Mouse (Mus musculus): ENCODE measurements around the gene 9630041A04Rik.

9630041A04Rik gene

DNA sequence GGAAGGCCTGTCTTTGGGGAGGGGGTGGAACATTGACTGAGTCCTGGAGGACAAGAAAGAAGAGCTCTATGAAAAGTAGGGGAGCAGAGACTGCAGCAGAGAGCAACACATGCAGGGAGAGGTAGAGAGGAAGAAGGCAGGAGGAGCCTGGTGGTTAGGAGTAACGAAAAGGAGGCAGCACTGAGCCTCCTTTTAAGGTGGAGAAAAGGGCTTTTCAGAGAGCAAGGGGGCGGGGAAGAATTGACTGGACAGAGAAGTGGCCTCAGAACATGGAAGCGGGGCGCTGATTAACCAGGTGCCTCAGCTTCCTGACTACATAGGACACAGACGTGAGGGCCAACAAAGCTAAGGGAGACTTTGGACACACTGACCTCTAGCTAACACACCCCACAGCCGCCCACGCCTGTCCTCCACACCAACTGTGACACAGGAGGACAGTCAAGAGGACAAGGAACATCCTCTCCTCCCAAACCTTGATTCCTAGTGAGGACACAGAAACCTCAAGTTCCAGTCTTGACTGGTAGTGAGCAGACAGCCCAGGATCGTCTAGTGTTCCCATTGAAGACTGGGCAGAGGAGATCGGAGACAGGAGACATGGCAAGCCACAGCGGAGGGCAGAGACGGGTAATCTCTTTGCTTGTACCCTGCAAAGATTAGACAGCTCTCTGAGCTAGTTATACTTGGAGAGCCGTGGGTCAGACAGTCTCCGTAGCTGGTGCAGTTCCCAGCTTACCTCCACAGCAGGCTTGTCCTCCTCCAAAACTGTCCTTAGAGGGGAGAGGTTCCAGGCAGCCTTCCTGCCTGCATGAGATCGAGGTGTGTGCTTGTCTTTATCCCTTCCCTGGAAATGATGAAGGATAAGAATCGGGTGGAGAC lies at the start of gene 9630041A04Rik:
9630041A04Rik (plus strand) TSS at position 246 of the 876 bp plus-strand sequence.
- no peak for DNase-seq (ENCODE audit: low spot score in 2 of 2)

GRCm38 (mm10) chr9:101823896-101824295 lies 37.7 kb upstream of the 9630041A04Rik start:
- DNase-seq (ENCODE audit: low spot score in 2 of 2): no peak

- no peak for DNase-seq (ENCODE audit: low spot score in 2 of 2)
Measured at GRCm38 (mm10) chr9:101825626-101826025, 36.0 kb upstream of the 9630041A04Rik start.

DNA sequence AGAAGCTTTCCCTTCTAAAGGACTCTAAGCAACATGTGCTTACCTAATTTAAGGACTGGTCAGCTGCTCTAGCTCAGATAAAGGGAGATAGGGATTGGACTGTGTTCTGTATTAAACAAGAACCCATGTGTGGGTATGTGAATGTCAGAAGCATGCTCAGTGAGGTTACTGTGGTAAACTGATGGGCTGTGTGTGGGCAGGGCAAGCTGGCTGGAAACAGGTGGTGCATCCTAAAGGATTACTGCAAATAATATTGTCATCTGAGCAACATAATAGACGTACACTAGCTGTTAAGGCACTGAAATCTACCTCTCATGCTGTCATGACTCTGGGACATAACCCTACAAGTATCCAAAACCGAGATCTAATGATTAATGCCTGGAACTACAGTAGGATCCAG lies 28.0 kb upstream of the 9630041A04Rik start:
- no peak for DNase-seq (ENCODE audit: low spot score in 2 of 2)

GRCm38 (mm10) chr9:101841101-101841500 lies 20.5 kb upstream of the 9630041A04Rik start:
- DNase-seq (ENCODE audit: low spot score in 2 of 2): no peak

- DNase-seq (ENCODE audit: low spot score in 2 of 2): no peak
Measured at GRCm38 (mm10) chr9:101843893-101844292, 17.7 kb upstream of the 9630041A04Rik start.

GRCm38 (mm10) chr9:101845691-101846090 lies 15.9 kb upstream of the 9630041A04Rik start:
- no peak for DNase-seq (ENCODE audit: low spot score in 2 of 2)

- DNase-seq (ENCODE audit: low spot score in 2 of 2): no peak
Measured at GRCm38 (mm10) chr9:101862481-101863065, 932 bp downstream of the 9630041A04Rik start.

- DNase-seq (ENCODE audit: low spot score in 2 of 2): no peak
Measured at GRCm38 (mm10) chr9:101863130-101863529, 1.5 kb downstream of the 9630041A04Rik start.

DNA sequence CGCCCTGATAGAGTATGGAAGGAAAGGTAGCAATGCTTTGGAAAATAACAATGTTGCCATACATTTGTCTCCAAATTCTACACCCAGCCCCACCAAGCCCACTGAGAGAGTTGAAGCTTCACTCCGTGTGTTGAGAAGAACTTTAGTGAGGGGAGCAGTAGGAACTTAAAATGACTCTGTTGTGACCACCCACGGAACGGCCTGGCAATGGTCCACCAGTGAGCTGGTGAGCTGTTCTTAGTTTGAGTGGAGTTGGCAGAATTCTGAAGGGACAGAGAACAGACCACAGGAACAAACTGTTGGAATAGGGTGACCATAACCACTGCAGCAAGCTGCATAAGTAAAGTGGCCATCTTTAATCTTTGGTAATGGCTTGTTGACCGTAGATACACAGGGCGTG lies 7.0 kb downstream of the 9630041A04Rik start:
- DNase-seq (ENCODE audit: low spot score in 2 of 2): no peak

DNA sequence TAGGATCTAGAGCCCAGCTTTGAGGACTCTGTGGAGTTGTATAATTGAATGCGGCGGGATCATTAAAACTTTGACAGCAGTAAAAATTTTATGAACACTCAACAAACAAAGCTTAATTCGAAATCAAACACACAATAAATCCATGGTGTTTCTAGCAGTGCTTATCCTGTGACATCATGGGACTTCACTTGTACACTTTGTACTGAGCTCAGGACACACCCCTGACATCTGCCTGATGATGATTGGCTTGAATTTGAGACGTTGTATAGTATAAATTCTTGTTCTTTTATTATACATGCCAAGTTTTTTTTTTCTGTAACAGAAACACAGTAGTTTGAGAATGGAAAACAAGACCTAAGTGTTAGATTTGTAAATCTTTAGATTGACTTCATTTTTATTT lies 8.4 kb downstream of the 9630041A04Rik start:
- DNase-seq (ENCODE audit: low spot score in 2 of 2): no peak

GRCm38 (mm10) chr9:101875306-101875705 lies 13.7 kb downstream of the 9630041A04Rik start:
- no peak for DNase-seq (ENCODE audit: low spot score in 2 of 2)

DNA sequence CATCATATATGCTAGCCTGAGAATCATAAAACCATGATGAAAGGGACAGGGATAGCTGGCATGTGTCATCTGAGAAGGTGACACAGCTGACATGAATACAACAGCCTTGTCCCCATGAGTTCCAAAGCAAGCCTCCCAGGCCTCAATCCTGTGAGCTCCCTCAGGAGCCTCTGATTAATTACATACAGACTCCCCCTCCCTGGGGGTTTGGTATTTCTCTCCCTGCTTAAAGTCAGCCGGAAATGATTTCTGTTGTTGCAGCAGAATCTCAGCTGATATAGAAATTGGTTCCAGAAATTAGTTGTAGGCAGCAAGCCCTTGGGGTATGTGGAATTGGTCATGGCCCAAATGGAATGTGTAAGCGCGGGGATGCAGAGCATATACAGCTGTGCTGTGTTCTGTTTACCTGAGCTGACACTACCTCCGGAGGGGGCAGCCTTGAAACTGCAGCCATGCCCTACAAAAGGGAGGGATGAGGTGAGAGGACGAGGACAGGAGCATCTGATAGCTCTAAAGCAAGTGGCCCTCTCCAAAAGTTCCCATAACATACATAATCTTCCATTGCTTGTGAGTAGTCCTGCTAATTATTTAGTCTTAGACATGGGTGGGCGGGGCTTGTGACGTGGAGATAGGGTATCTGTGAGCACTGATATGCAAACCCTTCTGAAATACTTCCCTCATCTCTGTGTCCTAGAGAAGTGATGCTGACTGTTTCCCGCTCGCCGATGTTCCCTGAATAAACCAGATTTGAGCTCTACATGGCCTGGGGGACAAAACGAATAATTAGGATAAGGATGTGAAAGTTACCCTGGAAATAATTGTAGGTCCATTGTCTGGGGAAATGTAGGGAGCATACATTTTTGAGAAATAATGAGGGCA lies 15.7 kb downstream of the 9630041A04Rik start:
- no peak for DNase-seq (ENCODE audit: low spot score in 2 of 2)

DNA sequence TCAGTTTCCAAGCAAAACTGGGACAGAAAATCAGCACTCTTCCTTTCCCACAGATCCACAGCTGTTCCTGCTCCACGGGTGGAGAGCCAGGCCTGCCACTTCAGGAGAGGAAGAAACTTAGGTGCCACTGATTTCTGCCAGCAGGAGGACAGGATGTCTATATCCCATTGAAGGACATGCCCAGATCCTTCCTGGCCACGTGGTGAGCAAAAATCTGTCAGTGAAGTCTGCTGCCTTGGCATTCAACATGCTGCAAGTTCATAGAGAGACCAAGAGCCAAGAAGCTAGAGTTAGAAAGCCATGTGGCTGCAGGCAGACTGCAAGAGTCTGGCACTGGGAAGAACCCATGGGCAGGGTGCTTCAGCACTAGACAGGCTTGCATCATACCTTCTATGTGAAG lies 21.7 kb downstream of the 9630041A04Rik start:
- DNase-seq (ENCODE audit: low spot score in 2 of 2): no peak

DNA sequence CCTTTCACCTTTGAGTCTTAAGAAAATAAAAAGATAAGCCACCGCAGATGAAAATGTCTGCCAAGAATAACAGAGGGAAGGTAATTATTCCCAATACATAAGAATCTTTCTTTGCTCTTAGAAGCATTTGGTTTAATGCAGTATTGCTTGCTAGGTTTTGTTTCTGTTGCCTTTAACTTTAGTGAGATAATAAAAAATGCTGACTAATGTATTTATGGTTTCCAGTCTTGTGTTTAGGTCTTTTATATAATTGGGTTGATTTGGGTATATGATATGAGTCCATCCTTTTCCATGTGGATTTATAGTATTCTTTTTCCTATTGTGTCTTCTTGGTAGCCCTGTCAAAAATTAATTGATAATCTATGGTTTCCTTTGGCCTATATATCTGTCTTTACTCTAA lies 36.2 kb downstream of the 9630041A04Rik start:
- no peak for DNase-seq (ENCODE audit: low spot score in 2 of 2)

DNA sequence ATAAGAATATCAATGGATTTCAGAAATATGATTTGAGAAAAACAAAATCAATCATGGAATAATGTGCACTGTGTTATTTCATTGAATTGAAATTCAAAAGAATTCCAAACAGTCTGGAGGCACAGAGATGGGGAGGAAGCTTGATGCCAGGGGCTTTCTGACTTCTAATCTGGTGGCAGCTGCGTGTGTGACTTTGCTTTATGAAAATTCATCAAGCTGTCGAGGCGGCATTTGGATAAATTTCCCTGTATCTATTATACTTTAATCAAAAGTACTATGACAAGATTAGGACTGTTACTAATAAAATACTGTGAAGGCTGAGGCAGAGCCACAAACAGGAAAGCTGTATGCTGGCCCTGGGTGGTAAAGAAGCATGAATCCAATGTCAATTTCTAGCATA lies 41.8 kb downstream of the 9630041A04Rik start:
- no peak for DNase-seq (ENCODE audit: low spot score in 2 of 2)

GRCm38 (mm10) chr9:101907747-101908255 lies 46.2 kb downstream of the 9630041A04Rik start:
- DNase-seq (ENCODE audit: low spot score in 2 of 2): no peak

- DNase-seq (ENCODE audit: low spot score in 2 of 2): no peak
Measured at GRCm38 (mm10) chr9:101908849-101909248, 47.2 kb downstream of the 9630041A04Rik start.

- DNase-seq (ENCODE audit: low spot score in 2 of 2): no peak
Measured at GRCm38 (mm10) chr9:101909491-101909890, 47.9 kb downstream of the 9630041A04Rik start.

DNA sequence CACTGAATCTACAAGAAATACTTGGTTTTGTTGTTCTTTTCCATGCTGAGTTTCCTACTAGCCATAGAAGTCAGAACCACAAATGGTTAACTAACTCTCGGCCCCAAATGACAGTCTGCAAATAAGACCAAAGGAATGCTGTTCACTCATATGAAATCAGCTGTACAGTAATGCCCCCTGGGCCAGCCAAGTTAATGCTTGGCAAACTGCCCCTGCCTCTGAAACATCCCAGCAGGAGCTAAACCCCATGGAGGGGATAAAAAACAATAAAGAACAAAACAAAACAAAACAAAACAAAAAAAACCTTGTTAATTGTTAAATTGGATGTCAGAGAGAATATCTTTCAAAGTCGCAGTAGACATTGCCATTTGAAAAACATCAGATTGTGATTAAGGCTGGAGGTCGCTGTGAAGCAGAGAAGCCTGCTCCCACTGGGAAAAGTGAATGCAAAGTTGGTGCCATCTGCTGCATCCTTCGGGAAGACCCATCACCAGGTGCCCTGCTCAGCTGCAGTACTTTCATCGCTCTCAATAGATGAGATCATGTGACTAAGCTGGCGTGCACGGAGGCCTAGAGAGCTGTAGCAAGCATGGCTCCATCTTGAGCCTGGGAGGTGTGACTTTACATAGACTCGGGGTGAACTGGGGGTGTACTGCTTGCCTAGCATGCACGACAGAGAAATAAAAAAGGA lies 49.7 kb downstream of the 9630041A04Rik start:
- DNase-seq (ENCODE audit: low spot score in 2 of 2): no peak

- DNase-seq (ENCODE audit: low spot score in 2 of 2): no peak
Measured at GRCm38 (mm10) chr9:101915082-101915481, 53.4 kb downstream of the 9630041A04Rik start.
